Mouse (Mus musculus) forebrain, embryonic 11.5 days (tissue): ENCODE measurements at regions not wholly inside any gene's neighbourhood (a gene's known extent, or its start where the extent isn't known, plus 50 kb on each side); places are given as distances from the start of the nearest gene placed in this dataset.
"Not testable (repeated sequence)": the region's sequence is repeated elsewhere in the genome, so short reads cannot be mapped to it uniquely, and the experiment has no call there.

Experiments
- ATAC-seq: fragments of 200-750 bp; cut with Nextera tagmentation; replicated peaks from 2 replicates; pipeline ENCODE4 v1.8.0; 2017; ENCODE audit warnings: moderate TSS enrichment; ENCODE audit not compliant: low FRiP score
- DNase-seq: peaks from one replicate; pipeline ENCODE4 v3.0.0-alpha.2; 2017; ENCODE audit warnings: low spot score
- H3K27ac ChIP-seq: fragments of 300-500 bp; sonication (generic); 2 replicates; pipeline ENCODE4 v1.5.1; 2014; ENCODE audit warnings: low read depth, low read length
- H3K27me3 ChIP-seq: fragments of 300-500 bp; sonication (generic); 2 replicates; pipeline ENCODE4 v1.6.1; 2014; ENCODE audit warnings: mild to moderate bottlenecking, low read length, mixed read lengths; ENCODE audit not compliant: control insufficient read depth, insufficient read depth
- H3K36me3 ChIP-seq: fragments of 300-500 bp; sonication (generic); 2 replicates; pipeline ENCODE4 v1.6.1; 2014; ENCODE audit warnings: mild to moderate bottlenecking, low read length, moderate library complexity, mixed read lengths; ENCODE audit not compliant: control insufficient read depth, insufficient read depth
- H3K4me1 ChIP-seq: fragments of 300-500 bp; sonication (generic); replicated peaks from 2 replicates; pipeline ENCODE4 v1.6.1; 2014; ENCODE audit warnings: low read length, mixed read lengths; ENCODE audit not compliant: control insufficient read depth, insufficient read depth
- H3K4me2 ChIP-seq: fragments of 300-500 bp; sonication (generic); 2 replicates; pipeline ENCODE4 v1.6.1; 2014; ENCODE audit warnings: low read depth, mild to moderate bottlenecking, low read length, moderate library complexity, mixed read lengths; ENCODE audit not compliant: severe bottlenecking
- H3K4me3 ChIP-seq: fragments of 300-500 bp; sonication (generic); 2 replicates; pipeline ENCODE4 v1.5.1; 2014; ENCODE audit warnings: low read depth, low read length
- H3K9ac ChIP-seq: fragments of 300-500 bp; sonication (generic); 2 replicates; pipeline ENCODE4 v1.6.1; 2014; ENCODE audit warnings: low read length
- H3K9me3 ChIP-seq: fragments of 300-500 bp; sonication (generic); 2 replicates; pipeline ENCODE4 v1.6.1; 2016; ENCODE audit warnings: low read length, mixed read lengths; ENCODE audit not compliant: control insufficient read depth
- WGBS: fragments of 180-500 bp; shearing (Covaris S2); extraction: QIAGEN DNeasy Blood & Tissue Kit; methylation state at CpG from one replicate; pipeline ENCODE4 v1.1.7; 2014; 5-methylcytosine and 5-hydroxymethylcytosine counted together

DNA sequence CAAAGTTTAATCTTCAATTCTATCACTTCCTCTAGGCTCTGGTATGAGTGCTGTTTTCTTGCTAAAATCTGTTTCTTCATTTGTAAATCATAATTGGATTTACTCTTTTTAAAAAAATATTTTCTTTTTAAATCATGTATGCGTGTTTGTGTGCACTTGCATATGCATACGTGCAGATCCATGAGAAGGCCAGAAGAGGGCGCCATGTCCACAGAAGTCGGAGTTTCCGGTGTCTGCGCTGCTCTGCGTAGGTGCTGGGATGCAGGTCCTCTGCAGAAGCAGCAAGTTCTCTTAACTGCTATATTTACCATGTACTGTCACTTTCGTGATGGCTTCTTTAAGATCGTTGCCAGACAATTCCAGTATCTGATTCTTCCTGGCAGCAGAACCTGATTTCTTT is 136.6 kb upstream of the Spin1 start:
- H3K4me3 ChIP-seq: no peak overlapping the region
- H3K27me3 ChIP-seq: no peaks in the 10 kb centered on the region
- no peak overlapping the region for H3K27ac ChIP-seq
- no peak overlapping the region for H3K4me2 ChIP-seq
- H3K36me3 ChIP-seq: no peaks in the 10 kb centered on the region
- DNase-seq (no peak), ATAC-seq (no peak)
- H3K9me3 ChIP-seq: no peaks in the 10 kb centered on the region
- WGBS: 83% methylated on average over 9 of the region's 9 CpGs
- no peak overlapping the region for H3K9ac ChIP-seq
- H3K4me1 ChIP-seq: no peaks in the 10 kb centered on the region

- not testable (repeated sequence) for H3K4me1 ChIP-seq, H3K4me2 ChIP-seq, H3K4me3 ChIP-seq, H3K27me3 ChIP-seq, DNase-seq, H3K9ac ChIP-seq, H3K27ac ChIP-seq, H3K9me3 ChIP-seq, ATAC-seq, H3K36me3 ChIP-seq
- WGBS: 79% methylated on average over 7 of the region's 7 CpGs
Measured at GRCm38 (mm10) chr13:50965041-50965440, 135.6 kb upstream of the Spin1 start.

GRCm38 (mm10) chr13:50965678-50966077 is 135.0 kb upstream of the Spin1 start:
- 65% methylated on average over 4 of the region's 4 CpGs for WGBS
- Histone ChIP-seq H3K4me1 (no peaks in the 10 kb centered on the region), H3K27me3 (no peaks in the 10 kb centered on the region), H3K4me2 (no peak overlapping the region), H3K4me3 (no peak overlapping the region), H3K27ac (no peak overlapping the region), H3K9ac (no peak overlapping the region), H3K9me3 (no peaks in the 10 kb centered on the region), H3K36me3 (no peaks in the 10 kb centered on the region)
- no peak for DNase-seq
- ATAC-seq: no peak

DNA sequence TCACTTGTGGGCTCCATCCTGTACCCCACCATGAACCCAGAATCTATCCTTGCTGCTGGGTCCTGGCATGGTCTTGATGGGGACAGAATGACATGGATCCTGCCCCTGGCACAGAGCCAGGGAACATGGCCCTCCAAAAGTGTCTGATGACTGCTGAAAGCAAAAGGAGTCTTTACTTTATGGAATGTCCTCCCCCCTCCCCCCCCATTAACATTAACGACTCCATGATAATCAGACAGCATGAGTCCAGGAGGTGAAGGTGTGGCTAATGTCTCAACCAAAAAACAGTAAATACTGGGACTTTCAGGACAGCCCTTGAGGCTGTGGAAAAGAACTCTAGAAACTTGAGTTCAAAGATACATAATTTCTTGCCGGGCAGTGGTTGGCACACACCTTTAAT is 133.9 kb upstream of the Spin1 start:
- Histone ChIP-seq H3K4me1 (no peaks in the 10 kb centered on the region), H3K27ac (no peak overlapping the region), H3K36me3 (no peaks in the 10 kb centered on the region), H3K9me3 (no peaks in the 10 kb centered on the region), H3K4me3 (no peak overlapping the region), H3K9ac (no peak overlapping the region), H3K27me3 (no peaks in the 10 kb centered on the region), H3K4me2 (no peak overlapping the region)
- ATAC-seq: no peak
- 88% methylated on average over 2 of the region's 2 CpGs for WGBS
- no peak for DNase-seq

DNA sequence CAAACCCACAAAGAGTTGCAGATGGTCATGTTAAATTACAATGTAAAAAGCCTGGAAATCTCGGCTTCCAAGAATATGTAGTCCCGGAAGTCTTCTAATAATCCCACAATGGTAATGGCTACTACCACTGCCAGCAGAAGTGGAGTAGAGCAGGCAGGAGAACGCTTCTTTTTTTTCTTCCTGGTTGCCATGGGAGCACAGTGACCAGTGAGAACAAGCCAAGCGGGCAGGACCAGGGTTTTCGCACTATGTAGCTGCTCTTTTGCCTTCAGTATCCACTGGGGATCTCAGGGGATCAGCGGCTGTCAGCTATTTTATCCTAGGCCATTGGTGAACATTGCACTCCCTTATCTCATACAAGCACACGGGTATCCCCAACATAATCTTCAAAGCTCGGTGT is 127.3 kb upstream of the Spin1 start:
- no peak overlapping the region for H3K27ac ChIP-seq
- no peaks in the 10 kb centered on the region for H3K4me1 ChIP-seq
- 76% methylated on average over 8 of the region's 8 CpGs for whole genome bisulfite sequencing
- H3K4me3 ChIP-seq: no peak overlapping the region
- no peak overlapping the region for H3K4me2 ChIP-seq
- no peaks in the 10 kb centered on the region for H3K36me3 ChIP-seq
- H3K9ac ChIP-seq: no peak overlapping the region
- no peaks in the 10 kb centered on the region for H3K9me3 ChIP-seq
- H3K27me3 ChIP-seq: no peaks in the 10 kb centered on the region
- ATAC-seq (no peak), DNase-seq (no peak)

- Histone ChIP-seq H3K4me1 (no peaks in the 10 kb centered on the region), H3K9me3 (no peaks in the 10 kb centered on the region), H3K36me3 (no peaks in the 10 kb centered on the region), H3K27ac (no peak overlapping the region), H3K9ac (no peak overlapping the region), H3K4me3 (no peak overlapping the region), H3K27me3 (no peaks in the 10 kb centered on the region), H3K4me2 (no peak overlapping the region)
- WGBS: 85% methylated on average over 12 of the region's 12 CpGs
- DNase-seq (no peak), ATAC-seq (no peak)
Measured at GRCm38 (mm10) chr13:50975306-50975920, 125.3 kb upstream of the Spin1 start.

GRCm38 (mm10) chr13:50982005-50982404 is 118.7 kb upstream of the Spin1 start:
- Histone ChIP-seq H3K27ac (no peak overlapping the region), H3K27me3 (no peaks in the 10 kb centered on the region)
- 71% methylated on average over 1 of the region's 1 CpGs for WGBS

DNA sequence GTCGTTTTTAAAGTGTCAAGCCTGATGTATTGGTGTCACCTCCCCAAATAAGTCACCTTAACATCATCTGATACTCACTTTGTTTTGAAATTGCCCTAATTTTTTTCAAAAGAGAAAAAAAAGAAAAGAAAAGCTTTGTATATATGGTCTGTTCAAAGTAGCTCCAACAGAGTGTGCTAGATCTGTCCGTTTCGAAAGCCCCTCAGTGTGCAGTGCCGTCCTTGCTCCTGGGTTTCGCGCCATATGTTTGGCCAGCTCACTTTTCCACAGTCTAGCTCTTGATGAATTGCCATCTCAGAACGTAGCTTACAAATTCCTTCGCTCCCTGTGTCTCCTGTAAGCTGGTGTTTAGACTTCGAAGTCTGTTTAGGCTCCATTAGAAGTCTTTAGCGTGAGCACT is 117.7 kb upstream of the Spin1 start:
- DNase-seq (no peak), ATAC-seq (no peak)
- Histone ChIP-seq H3K4me1 (no peaks in the 10 kb centered on the region), H3K27ac (no peak overlapping the region), H3K9me3 (no peaks in the 10 kb centered on the region), H3K4me3 (no peak overlapping the region), H3K9ac (no peak overlapping the region), H3K27me3 (no peaks in the 10 kb centered on the region), H3K36me3 (no peaks in the 10 kb centered on the region), H3K4me2 (no peak overlapping the region)
- WGBS: 89% methylated on average over 10 of the region's 10 CpGs

More at GRCm38 (mm10) chr13:50982005-50982404, 118.7 kb upstream of the Spin1 start:
- Histone ChIP-seq H3K9me3 (no peaks in the 10 kb centered on the region), H3K9ac (no peak overlapping the region), H3K36me3 (no peaks in the 10 kb centered on the region), H3K4me2 (no peak overlapping the region), H3K4me1 (no peaks in the 10 kb centered on the region), H3K4me3 (no peak overlapping the region)
- ATAC-seq (no peak), DNase-seq (no peak)

GRCm38 (mm10) chr13:50991726-50992432 is 108.8 kb upstream of the Spin1 start:
- no peak for DNase-seq
- no peak overlapping the region for H3K9ac ChIP-seq
- no peak overlapping the region for H3K4me2 ChIP-seq
- H3K4me1 ChIP-seq: no peaks in the 10 kb centered on the region
- ATAC-seq: no peak
- no peak overlapping the region for H3K4me3 ChIP-seq
- H3K9me3 ChIP-seq: no peaks in the 10 kb centered on the region; the same call in 1 of the 2 replicates
- H3K27me3 ChIP-seq: no peaks in the 10 kb centered on the region
- no peak overlapping the region for H3K27ac ChIP-seq
- 79% methylated on average over 9 of the region's 9 CpGs for WGBS
- H3K36me3 ChIP-seq: no peaks in the 10 kb centered on the region
